Mouse (Mus musculus): Measurements from ENCODE around the gene Alk.
A peak's percentile ranks its signal among the peaks of the same experiment; 100 is the strongest.

The Alk gene

DNA sequence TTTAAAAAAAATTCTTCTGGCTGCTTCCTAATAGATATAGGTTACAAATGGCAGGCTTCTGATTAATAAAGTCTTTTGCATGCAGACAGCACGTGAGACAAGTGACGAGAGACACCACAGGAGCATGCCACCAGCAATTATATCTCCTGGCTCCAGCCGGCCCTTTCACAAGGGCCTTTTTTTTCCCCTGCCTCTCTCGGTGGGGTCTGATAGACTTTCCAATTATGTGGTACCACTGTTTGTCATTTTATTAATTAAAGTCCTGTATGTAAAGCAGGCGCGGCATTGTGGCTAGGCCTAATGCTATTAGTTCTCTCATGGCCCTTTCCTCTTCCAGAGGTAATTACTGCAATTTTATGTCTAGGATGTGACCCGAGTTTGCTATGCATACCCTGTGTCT is 630.7 kb downstream of the Alk start:
- no peak for DNase-seq (ENCODE audit: low read depth)

DNA sequence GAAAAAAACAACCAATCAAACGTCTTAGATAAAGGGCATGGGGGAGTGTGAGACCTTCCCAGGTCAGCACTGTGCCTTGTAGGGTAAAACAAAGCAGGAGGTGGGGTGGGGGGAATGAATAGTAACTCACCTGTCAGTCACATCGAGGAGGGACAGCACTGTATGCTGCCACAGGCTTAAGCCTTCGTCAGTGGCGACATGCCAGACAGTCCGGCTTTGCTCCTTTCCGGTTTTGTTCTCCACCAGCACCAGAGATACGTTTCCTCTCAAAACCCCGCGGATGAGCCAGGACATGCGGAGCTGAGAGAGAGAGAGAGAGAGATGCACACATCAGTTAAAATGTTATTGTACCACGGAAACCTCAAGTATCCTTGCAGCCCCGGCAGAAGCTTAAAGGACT is 637.1 kb downstream of the Alk start:
- DNase-seq (ENCODE audit: low read depth): no peak

DNA sequence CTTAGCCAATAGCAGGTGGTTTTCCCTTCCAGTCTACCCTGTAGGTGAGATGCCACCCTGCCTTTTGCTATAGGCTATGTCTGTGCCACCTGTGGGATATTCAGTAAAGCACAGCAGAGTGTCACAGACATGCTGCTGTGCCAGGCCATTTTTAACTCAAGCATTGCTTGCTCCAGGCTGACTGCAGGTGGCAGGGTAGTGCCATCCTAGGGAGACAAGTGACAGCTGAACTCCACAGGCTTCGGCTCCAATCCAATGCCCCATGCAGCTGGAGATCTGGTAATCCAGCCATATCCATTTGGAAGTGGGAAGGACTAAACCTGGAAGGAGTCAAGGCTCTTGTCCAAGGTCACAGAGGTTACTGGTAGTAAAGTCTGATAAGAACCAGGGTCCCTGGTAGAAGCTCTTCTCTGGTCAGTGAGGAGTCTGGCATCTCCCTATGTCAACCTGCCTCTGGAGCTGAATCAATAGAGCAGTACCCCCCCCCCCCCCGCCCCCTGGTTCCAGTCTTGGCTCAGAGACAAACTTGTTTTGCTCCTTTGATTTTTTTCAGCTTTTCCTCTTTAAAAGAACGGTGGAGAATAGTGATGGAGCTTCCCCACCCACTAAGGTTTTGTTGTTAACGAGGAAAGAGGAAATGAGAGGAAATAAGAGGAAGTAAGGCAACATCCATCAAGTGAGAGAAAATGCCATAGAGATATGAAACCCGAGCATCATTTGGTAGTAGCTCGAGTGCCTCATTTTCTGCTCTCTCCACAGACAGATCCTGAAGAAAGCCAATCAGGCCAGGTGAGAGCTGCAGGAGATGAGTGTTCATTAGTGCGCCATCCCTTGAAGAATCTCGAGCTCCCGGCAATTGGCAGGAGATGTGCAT is 638.5 kb downstream of the Alk start:
- peak; percentile 2 for DNase-seq (ENCODE audit: low read depth)

DNA sequence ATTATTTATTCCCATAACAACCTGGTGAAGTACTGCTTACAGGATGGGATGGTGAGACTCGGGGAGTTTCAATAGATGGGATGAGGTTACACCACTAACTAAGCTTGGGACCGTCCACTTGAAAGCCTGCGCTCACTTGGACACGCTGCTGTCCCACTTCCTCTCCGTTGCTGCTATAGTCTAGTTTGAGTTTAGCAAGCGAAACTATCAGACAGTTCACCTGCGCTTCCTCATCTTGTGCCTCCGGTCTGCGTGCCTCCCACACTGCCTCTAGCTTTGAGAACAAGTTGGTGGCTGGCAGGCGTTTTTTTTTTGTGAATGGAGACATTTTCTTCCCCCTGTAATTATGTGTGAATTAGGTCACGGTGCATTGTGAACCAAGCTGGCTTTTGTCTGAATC is 639.8 kb downstream of the Alk start:
- no peak for DNase-seq (ENCODE audit: low read depth)

DNA sequence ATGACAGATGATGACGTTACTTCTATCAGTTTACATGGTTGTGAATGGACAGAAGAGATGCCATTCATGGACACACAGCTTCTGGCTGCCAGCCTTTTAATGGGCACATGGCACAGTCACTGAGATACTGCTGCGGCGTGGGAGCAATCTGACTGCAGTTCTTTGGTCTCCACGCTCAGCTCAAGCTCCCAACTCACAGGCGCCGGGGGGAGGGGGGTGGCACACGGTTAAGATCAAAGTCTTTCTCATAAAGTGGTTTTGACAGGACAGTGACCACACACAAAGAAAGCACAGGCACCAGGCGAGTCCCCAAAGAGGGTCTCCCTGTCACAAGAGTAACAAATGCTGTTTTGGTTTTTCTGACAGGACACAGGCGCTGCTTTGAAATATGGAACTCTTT is 641.7 kb downstream of the Alk start:
- DNase-seq (ENCODE audit: low read depth): no peak

DNA sequence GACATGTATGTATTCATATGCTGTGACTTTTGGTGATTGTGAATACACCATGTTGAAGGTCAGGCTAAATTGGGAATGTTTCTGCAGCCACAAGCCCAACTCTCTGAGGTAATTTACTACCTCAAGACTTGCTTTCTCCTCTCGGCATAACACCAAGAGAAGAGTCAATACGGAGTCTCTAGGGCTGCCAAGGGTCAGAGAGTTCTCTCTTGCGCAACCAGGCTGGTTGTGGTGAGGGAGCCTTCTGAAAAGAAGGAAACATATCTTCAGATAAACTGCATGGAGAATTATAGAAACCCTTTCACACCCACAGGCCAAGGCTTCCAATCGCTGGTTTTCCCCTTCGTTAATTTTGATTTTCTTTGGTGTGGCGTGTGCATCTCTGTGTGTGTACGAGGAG is 649.4 kb downstream of the Alk start:
- DNase-seq (ENCODE audit: low read depth): no peak

DNA sequence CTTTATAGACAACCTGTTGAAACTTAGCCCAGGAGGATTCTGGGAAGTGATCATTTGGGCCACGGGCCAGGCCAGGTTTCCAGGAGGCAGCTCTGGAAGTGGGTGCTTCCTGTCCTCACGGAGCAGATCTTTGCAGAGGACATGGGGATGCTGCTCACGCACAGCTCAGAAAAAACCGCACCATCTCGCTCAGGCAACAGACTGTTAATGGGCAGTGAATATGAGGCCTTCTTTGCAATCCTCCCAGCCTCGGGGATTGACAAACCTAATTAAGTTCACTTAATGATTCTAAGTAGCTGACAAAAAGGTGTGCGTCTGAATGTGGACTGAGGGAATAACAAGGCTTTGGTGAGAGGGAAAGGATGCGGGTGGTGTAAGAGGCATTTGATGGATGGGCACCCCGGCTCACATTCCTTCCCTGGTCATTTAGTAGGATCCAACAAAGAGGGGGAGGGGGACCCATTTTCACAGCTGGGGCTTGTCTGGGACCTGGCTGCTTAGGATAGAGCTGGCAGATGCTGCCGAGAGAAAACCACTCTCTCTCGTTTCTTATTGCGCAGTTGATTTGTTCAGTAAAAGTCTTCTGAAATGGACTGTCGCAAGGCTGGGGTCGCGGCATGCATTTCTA is 650.1 kb downstream of the Alk start:
- DNase-seq (ENCODE audit: low read depth): no peak

DNA sequence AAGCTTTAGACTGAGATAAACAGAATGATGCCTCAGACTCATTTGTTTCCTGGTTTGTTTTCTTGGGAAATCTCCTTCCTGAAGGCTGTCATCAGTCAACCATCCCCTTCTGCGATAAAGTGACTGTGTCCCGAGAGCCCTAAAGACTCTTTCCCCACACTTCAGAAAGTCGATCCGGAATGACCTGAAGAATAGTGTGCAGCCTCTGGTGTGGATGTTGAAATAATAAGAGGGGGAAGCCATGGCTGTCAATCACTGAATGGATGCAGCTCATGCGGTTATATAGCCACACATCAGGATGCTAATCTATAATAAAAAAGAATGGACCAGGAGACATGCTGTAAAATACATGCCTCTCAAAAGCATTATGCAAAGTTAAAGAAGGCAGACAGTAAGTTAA is 653.5 kb downstream of the Alk start:
- no peak for DNase-seq (ENCODE audit: low read depth)

DNA sequence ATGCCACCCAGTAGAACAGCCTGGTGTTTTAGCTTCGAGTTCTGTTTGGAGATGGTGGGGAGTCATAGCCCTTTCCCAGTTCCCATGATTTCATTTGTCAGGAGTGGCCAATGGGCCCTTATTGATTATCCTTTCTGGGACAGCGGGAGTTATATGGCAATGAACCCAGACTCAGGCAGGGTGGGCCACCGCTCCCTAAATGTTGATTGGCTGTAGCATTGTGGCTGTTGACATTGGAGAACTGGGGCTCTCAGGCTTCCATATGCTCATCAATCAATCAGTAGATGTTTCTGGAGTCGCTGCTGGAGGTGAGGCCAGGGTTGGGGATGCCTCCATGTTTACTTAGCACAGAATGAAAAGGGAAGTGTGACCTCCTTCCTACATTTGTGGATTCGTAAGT is 655.7 kb downstream of the Alk start:
- DNase-seq (ENCODE audit: low read depth): no peak

DNA sequence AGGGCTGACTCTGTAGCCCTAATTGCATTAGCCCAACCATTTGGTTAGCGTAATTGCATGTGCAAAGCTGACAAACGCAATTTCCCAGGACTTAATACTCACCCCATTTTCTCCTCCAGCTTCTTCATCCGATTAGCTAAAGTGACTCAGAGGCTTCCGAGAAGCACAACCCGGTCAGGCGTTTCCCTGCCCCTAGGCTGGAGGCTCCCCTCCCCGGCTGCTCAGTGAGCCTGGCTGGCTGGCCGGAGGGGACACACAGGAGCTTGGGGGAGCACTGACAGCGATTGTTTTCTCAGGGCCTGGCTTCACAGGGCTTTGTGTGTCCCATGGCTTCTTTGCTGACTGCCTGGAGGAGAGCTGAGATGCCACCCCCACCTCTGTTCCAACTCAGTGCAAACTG is 657.0 kb downstream of the Alk start:
- no peak for DNase-seq (ENCODE audit: low read depth)

DNA sequence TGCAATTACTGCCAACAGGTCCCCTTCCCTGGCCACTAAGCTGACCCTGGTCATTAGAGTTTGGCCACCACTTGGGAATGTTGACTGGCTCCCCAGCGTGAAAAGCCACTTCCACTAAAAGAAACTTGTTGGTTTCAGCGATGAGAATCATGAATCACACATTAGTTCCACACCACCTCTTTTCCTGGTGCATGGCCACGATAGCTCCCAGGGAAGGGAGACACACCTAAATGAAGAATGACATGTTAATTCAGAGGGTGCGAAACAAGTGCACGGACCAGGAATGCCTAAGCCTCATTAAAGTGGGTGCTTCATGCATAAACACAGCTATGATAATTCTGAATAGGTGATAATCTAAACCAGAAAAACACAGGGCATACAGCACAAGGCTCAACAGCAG is 660.4 kb downstream of the Alk start:
- DNase-seq (ENCODE audit: low read depth): no peak

DNA sequence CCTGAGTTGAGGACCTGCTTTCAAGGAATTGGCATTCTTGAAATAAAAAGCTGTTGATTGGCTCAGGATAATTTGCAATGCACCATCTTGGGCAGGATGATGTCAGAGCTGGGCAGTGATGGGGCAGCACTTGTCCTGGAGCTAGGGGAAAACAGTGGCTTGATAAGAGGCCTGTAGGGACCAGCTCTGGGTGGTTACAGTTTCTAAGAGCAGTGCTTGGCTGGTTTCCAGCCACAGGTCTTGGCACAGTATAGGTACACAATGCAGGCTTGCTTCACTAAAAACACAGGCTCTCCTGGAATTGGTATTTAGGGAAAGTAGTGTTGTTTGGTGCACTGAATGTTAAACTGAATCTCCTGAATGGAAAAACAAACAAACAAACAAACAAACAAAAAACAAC is 662.4 kb downstream of the Alk start:
- no peak for DNase-seq (ENCODE audit: low read depth)

DNA sequence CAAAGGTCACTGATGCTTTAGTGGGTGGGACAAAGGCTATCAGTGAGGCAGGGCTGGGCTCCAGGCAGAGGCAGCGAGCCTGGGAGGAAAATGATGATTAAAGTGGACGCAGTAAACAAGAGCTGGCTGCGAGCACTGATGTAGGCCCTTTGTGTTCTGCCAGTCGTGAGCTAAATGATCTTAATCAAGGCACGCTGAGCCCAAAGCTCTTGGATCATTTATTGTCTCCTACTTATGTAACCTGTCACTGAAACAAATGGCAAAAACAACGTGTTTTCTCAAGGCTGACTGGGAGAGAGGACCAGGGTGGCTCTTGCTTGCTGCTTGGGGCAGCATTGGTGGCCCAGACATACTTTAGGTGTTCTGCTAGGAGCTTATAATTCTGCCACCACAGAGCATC is 663.0 kb downstream of the Alk start:
- no peak for DNase-seq (ENCODE audit: low read depth)

DNA sequence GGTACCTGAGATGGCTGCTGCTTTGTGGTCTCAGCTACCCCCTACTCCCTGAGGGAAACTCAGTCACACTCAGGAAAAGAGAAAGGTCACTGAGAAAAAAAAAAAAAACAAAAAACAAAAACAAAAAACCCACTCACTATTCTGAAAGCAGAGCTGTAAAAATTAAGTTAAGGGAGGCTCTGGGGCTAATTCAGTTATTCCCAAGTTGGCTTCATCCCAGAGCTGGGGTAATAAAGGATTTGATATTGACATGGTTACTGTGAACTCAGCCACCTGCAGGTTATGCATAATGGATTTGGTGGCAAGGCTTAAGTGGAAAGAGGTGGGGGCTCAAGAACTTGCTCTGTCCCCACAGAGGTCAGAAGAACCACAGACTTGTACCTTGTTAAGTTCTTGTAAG is 667.7 kb downstream of the Alk start:
- no peak for DNase-seq (ENCODE audit: low read depth)

DNA sequence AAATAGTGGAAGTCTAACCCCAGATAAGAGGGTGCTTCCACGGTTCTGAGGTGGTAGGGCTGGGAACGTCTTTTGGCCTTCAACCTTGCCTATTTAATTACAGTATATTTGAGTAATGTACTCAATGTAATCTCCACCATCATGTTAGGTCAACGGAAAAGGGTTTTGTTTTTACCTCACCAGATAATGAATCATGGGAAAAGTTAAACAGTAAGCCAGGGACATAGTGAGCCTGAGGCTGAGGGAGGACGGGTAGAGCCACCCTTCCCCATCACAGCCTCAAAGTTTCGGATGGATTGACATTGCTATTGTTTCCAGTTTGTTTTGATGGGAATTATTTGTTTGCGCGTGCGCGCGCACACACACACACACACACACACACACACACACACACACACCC is 668.6 kb downstream of the Alk start:
- DNase-seq (ENCODE audit: low read depth): no peak

DNA sequence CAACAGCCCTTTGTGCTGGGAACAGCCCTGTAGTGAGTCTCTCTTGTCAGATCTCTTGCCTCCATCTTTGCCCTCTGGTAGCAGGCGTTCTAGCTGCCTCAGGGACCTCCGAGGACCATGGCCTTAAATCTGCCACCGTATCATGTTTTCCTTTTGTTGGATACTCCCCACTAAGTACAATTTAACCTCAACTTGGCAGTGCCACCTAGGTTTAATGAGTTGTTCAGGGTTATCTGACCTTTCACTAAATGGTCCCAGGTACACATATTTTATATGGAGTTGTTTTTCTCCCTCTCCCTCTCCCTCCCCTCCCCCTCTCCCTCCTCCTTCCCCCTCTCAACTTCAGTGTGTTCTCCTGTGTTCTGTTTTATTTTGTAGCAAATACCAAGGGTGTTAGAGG is 669.1 kb downstream of the Alk start:
- DNase-seq (ENCODE audit: low read depth): no peak

DNA sequence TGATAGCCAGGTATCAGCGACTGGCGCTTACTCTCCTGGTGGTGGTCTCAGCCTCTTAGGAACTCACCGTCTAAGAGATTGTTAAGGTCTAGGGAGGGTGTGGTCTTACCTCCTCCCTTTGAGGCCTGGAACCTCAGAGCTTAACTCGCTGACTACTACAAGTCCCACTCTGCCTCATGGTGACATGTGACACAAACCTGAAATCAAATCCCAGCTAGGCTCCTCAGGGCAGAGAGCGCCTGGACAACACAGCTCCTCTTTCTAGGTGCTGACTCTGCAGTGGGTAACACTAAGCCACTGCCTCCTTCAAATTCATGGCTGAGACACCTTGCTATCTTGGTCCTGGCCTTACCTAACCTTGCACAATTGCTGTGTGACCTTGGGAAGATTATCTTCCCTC is 689.5 kb downstream of the Alk start:
- no peak for DNase-seq (ENCODE audit: low read depth)

DNA sequence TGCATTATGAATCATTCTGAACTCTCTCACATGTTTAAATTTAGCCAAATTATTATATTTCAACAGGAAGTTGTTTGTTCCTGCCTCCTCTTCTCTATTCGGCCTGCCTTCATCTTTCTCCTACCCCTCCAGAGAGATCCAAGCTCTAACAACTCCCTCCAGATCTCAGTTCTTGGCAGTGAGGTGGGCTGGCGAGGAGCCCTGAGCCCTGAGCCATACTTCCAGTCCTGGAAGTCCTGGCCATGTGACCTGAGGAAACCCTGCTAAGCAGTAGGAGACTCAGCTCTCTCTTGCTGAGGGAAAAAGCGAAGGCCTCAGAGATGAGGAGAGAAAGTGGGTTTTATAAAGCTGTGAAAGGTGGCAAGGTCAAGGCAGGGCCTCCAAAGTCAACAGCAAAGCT is 689.9 kb downstream of the Alk start:
- DNase-seq (ENCODE audit: low read depth): no peak

DNA sequence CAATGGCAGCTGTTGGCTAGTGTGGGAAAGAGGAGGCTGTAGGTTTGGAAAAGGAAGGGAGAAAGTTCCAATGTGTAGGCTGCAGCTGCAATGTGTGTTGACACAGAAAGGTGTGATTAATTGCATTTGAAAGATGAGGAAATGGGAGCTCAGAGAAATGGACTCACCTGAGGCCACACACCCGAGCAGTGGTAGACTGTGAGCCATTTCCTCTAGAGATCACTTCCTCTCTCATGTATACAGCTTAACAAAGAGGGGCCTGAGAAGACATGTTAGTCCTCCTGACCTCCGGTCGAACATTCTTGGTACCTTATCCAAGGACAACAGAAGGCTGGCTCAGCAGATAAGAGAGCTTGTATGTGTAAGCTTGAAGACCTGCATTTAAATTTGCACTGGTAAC is 691.2 kb downstream of the Alk start:
- no peak for DNase-seq (ENCODE audit: low read depth)

DNA sequence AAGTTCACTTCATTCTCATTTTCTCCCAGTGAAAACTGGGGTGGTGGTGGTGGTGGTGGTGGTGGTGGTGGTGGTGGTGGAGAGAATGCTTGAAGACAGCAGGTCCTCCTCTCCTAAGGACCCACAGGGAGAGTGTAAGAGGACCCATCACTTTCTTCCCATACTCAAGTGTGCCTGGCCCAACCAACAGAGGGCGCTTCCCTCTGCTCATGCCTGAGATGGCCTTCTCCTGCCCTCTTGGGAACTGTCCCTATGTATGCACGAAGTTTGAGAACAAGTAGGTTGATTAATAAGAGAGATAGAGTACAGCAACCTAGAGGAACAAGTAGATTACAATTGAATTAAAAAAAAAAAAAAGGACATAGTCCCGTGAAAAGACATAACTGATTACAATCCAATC is 695.3 kb downstream of the Alk start:
- DNase-seq (ENCODE audit: low read depth): peak; percentile 1

DNA sequence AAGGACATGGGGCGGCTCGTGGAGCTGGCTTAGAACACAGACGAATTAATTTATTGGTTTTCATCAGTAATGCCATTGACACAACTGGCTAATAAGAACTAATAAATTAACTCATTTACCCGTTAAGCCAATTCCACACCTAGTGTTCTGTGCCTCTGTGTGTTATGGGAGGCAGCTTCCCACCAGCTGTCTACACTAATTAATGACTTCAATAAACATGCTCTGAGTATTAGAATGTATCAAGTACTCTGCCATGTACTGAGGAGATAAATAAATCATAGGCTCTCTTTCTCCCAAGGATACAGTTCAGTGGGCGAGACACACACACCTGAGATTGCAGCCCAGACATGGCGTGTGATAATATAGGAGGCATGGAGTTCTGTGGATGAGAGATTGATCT is 723.1 kb downstream of the Alk start:
- DNase-seq (ENCODE audit: low read depth): no peak

DNA sequence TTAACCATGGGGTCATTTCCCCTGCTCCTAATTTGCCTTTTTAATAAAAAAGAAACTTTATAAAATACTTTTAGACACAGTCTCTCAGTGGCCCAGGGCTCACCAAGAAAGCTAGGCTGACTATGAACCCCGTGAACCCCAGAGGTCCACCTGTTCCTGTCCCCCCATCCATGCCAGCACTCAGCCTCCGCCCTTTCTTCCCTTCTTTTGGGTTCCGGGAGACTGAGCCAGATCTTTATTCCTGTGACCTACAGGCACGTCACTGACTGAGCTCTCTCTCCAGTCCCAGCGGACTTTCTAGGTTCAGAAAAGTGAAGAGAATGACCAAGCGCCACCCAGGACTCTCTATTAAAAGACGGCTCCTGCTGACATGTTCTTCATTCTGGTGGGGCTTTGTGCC is 728.9 kb downstream of the Alk start:
- DNase-seq (ENCODE audit: low read depth): no peak

DNA sequence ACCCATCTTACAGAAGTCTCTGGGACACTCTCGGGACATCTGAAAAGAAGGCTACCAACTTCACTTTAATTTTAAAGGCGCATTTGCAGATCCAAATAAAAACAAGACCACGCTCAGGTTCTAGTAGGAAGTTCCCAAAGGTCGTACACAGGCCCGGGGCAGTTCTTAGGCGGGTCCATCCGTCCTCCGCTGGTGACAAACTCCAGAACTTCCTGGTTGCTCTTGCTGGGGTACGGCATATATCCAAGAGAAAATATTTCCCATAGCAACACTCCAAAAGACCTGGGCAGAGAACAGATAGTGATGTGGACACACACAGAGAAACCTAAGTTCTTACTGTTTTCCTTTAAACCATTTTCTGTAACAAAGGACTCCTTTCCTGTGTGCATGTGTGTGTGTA is 729.6 kb downstream of the Alk start:
- no peak for DNase-seq (ENCODE audit: low read depth)

DNA sequence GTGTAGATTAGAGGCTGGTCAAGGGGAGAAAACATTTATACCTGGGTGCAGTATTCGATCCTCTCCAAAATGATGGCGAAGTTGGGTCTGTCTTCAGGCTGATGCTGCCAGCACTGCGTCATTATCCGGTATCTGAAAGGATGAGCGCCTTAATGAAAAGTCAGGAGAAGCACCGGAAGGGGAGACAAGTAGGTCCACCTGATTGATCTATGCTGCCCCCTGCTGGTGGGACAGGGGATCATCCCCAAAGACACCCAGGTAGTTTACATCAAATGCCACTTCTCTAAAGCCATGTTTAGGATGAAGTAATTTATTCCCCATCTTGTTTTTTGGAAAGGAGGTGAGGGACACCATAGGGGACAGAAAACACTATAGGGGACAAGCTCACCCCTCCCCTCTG is 730.4 kb downstream of the Alk start:
- peak; percentile 67 for DNase-seq (ENCODE audit: low read depth)

Measured in induced T-regulatory cell, adult 2 months (primary cell).